Mouse (Mus musculus) stomach, postnatal 0 days (tissue): ENCODE measurements around the gene Rragd. TPM values are rescaled to one million over a fixed set of nuclear protein-coding genes. Genes with fewer than 3 reads are reported as not detected.

Experiments
- ATAC-seq: fragments of 200-750 bp; cut with Nextera tagmentation; 2 replicates; pipeline ENCODE4 v1.8.0; 2017; ENCODE audit not compliant: low FRiP score, low TSS enrichment
- DNase-seq: peaks from one replicate; pipeline ENCODE4 v3.0.0-alpha.2; 2016; ENCODE audit warnings: low spot score
- H3K27ac ChIP-seq: fragments of 300-500 bp; sonication (generic); replicated peaks from 2 replicates; pipeline ENCODE4 v1.5.1; 2014; ENCODE audit warnings: mild to moderate bottlenecking, control low read depth
- H3K27me3 ChIP-seq: fragments of 300-500 bp; sonication (generic); 2 replicates; pipeline ENCODE4 v1.6.1; 2014; ENCODE audit warnings: low read length; ENCODE audit not compliant: control insufficient read depth, insufficient read depth
- H3K36me3 ChIP-seq: fragments of 300-500 bp; sonication (generic); 2 replicates; pipeline ENCODE4 v1.6.1; 2014; ENCODE audit warnings: low read length, mixed read lengths; ENCODE audit not compliant: control insufficient read depth, insufficient read depth
- H3K4me1 ChIP-seq: fragments of 300-500 bp; sonication (generic); replicated peaks from 2 replicates; pipeline ENCODE4 v1.6.1; 2014; ENCODE audit warnings: antibody characterized with exemption; ENCODE audit not compliant: control insufficient read depth, insufficient read depth
- H3K4me2 ChIP-seq: fragments of 300-500 bp; sonication (generic); replicated peaks from 2 replicates; pipeline ENCODE4 v1.6.1; 2014; ENCODE audit warnings: low read depth, mild to moderate bottlenecking, control low read depth, moderate library complexity
- H3K4me3 ChIP-seq: fragments of 300-500 bp; sonication (generic); 2 replicates; pipeline ENCODE4 v1.5.1; 2014; ENCODE audit warnings: low read depth, low read length, control low read depth
- H3K9ac ChIP-seq: fragments of 300-500 bp; sonication (generic); 2 replicates; pipeline ENCODE4 v1.6.1; 2014; ENCODE audit warnings: mild to moderate bottlenecking, low read length, control low read depth, mixed read lengths
- H3K9me3 ChIP-seq: fragments of 300-500 bp; sonication (generic); 2 replicates; pipeline ENCODE4 v1.6.1; 2016; ENCODE audit warnings: low read length; ENCODE audit not compliant: control insufficient read depth
- CTCF ChIP-seq: IDR thresholded peaks from 2 replicates; pipeline ENCODE4 v1.5.1; 2016; ENCODE audit warnings: antibody characterized with exemption, low read depth, mild to moderate bottlenecking, moderate library complexity
- EP300 ChIP-seq: optimal IDR thresholded peaks from 2 replicates; pipeline ENCODE3; 2016; ENCODE audit warnings: antibody characterized with exemption
- WGBS: fragments of 180-500 bp; shearing (Covaris S2); extraction: QIAGEN DNeasy Blood & Tissue Kit; methylation state at CpG from one replicate; pipeline ENCODE4 v1.1.7; 2014; 5-methylcytosine and 5-hydroxymethylcytosine counted together
- polyA plus RNA-seq: library from polyadenylated mRNA; unstranded; fragments of >200 nt; fragmentation: Nextera tagmentation; extraction: Ambion mirVana; gene quantifications from 2 replicates; pipeline ENCODE4 v1.2.1, GENCODE M21; 2015

The Rragd gene
- polyA plus RNA-seq, 1 experiment from 2014 or later, result 1.7 TPM

DNA sequence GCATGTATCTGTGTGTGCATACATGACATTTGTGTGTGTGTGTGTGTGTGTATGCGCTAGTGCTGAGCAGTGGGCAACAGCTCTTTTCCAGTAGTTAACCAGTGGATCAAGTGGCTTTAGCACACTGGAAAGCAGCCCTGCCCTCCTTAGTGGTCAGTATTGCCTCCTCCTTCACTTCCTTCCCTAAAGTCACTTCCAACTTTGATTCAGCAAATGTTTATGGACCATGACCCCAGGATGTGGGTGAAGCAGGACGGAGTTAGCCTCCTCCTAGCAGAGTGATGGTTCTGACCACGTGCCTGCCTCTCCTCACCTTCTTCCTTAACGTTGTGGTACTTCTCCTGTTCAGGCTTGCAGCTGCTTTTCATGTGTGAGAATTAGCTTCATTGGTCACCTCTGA, 57.0 kb downstream of the Rragd start:
- ATAC-seq (no peak), DNase-seq (no peak)
- Histone ChIP-seq H3K9ac (no peak overlapping the region), H3K4me1 (no peaks in the 10 kb centered on the region), H3K4me2 (no peak overlapping the region), H3K36me3 (peaks cover 21% of the 10 kb centered on the region), H3K27me3 (no peaks in the 10 kb centered on the region), H3K4me3 (no peak overlapping the region), H3K27ac (no peak overlapping the region), H3K9me3 (no peaks in the 10 kb centered on the region)
- TF ChIP-seq EP300 (no peak), CTCF (no peak)
- 72% methylated on average over 4 of the region's 4 CpGs for WGBS

DNA sequence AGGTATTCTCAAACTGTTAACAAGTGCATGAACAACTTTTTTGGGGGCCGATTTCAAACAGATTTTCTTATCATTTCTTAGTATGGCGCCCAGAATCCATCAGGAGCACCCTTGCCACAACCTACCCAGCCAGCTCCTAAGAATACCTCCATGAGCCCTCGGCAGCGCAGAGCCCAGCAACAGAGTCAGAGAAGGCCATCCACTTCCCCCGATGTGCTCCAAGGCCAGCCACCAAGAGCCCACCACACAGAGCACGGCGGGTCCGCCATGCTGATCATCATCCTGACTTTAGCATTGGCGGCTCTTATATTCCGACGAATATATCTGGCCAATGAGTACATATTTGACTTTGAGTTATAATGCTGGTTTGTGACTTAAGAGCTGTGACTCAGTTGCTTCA, 66.8 kb downstream of the Rragd start:
- H3K27me3 ChIP-seq, result no peaks in the 10 kb centered on the region
- H3K4me2 ChIP-seq, result no peak overlapping the region
- WGBS, result 93% methylated on average over 11 of the region's 11 CpGs
- H3K27ac ChIP-seq, result no peak overlapping the region
- H3K9me3 ChIP-seq, result no peaks in the 10 kb centered on the region
- no peak overlapping the region for H3K9ac ChIP-seq
- H3K4me1 ChIP-seq, result no peaks in the 10 kb centered on the region
- no peak for ATAC-seq
- TF ChIP-seq EP300, result no peak
- no peak for TF ChIP-seq CTCF
- H3K36me3 ChIP-seq, result peaks cover 25% of the 10 kb centered on the region
- no peak for DNase-seq
- H3K4me3 ChIP-seq, result no peak overlapping the region

DNA sequence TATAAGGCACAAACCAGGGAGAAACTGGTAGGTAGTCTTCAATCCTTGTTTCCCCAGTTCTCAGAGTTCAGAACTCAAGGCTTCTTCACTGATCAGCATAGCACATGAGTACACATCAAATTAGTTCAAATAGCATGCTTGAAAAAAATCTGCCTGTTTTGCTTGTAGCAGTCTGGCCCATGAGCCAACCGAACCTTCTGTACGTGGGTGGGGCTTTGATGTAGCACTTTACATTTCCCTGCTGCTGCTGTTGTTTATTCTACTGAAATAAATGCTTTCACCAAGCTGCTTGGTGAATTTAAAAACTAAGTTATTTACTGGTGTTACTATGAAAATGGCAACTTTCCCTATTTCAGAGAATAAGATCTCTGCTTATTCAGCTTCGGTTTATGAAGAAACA, 69.2 kb downstream of the Rragd start:
- Histone ChIP-seq H3K36me3 (peaks cover 14% of the 10 kb centered on the region), H3K9ac (no peak overlapping the region), H3K4me1 (no peaks in the 10 kb centered on the region), H3K4me3 (no peak overlapping the region), H3K27ac (no peak overlapping the region), H3K9me3 (no peaks in the 10 kb centered on the region), H3K4me2 (no peak overlapping the region), H3K27me3 (no peaks in the 10 kb centered on the region)
- 76% methylated on average over 3 of the region's 3 CpGs for WGBS
- TF ChIP-seq EP300 (no peak), CTCF (no peak)
- ATAC-seq (no peak), DNase-seq (no peak)

DNA sequence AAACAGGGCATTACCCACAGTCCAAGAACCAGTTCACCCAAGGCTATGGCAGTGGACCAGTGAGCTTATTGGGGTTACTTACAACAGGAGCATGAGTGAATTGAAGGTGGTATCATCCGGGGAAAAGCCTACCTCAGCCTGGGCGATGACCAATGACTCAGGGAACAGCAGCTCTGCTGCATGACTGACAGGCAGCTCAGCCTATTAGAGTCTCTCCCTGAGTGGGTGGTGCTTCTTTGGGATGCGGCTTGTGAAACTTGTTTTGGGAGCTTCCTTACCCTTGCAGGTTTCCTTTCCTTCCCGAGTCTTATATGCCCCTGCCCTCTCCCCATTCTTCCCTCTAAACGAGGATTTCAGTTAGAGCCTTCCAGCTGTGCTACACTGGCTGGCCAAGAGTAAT, 69.8 kb downstream of the Rragd start:
- Histone ChIP-seq H3K4me3 (no peak overlapping the region), H3K4me2 (no peak overlapping the region), H3K36me3 (peaks cover 14% of the 10 kb centered on the region), H3K9me3 (no peaks in the 10 kb centered on the region), H3K4me1 (no peaks in the 10 kb centered on the region), H3K27me3 (no peaks in the 10 kb centered on the region), H3K27ac (no peak overlapping the region), H3K9ac (no peak overlapping the region)
- DNase-seq, result no peak
- TF ChIP-seq EP300 (no peak), CTCF (no peak)
- WGBS, result 88% methylated on average over 5 of the region's 5 CpGs
- ATAC-seq, result no peak; the same call in 1 of the 2 replicates

DNA sequence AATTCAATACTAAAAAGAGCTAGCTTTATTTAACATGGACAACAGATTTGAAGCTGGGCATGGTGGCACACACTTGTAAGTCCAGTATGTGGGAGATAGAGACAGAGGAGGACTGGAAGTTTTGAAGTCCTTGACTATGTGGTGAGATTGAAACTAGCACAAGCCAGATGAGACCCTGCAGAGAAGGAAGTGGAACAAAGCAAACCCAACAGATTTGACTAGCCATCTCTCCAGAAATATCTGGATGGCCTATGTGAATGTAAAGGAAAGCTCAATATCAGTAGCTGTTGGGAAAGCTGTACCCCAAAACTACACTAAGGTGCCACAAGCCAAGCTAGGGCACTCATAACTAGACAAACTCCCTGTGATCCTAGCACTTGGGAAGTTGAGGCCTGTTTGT, 71.6 kb downstream of the Rragd start:
- TF ChIP-seq EP300, result no peak
- no peak for TF ChIP-seq CTCF
- Histone ChIP-seq H3K4me1 (no peaks in the 10 kb centered on the region), H3K27me3 (no peaks in the 10 kb centered on the region), H3K4me3 (no peak overlapping the region), H3K9me3 (no peaks in the 10 kb centered on the region), H3K27ac (no peak overlapping the region), H3K9ac (no peak overlapping the region), H3K4me2 (no peak overlapping the region), H3K36me3 (peaks cover 14% of the 10 kb centered on the region)
- DNase-seq (no peak), ATAC-seq (no peak)

DNA sequence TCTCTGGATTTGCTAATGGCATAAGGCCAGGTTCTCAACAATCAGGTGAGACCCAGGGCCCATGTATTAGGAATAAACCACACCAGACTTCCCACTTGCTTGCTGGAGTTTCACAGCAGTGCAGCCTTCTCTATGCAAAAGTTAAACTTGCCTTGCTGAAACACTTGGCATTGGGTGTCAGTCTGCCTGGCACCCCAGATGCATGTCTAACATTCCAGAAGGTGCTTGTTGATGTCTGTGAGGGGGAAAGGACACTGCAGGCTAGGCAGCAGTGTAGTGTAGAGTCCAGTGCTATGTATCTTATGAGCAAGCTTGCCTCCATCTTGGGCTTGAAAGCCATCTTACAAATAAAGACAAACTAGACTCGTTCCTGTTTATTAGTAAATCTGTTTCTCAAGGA, 73.5 kb downstream of the Rragd start:
- DNase-seq (no peak), ATAC-seq (no peak)
- WGBS, result 81% methylated on average over 1 of the region's 1 CpGs
- no peak for TF ChIP-seq CTCF
- TF ChIP-seq EP300, result no peak
- Histone ChIP-seq H3K36me3 (peaks cover 7% of the 10 kb centered on the region; the same call in 1 of the 2 replicates), H3K27ac (no peak overlapping the region), H3K4me3 (no peak overlapping the region), H3K4me1 (no peaks in the 10 kb centered on the region), H3K9me3 (no peaks in the 10 kb centered on the region), H3K4me2 (no peak overlapping the region), H3K27me3 (no peaks in the 10 kb centered on the region), H3K9ac (no peak overlapping the region)
